Mouse (Mus musculus) lung, postnatal 36 days (tissue): ENCODE results near the gene Tab2.
"Not testable (repeated sequence)": the region's sequence is repeated elsewhere in the genome, so short reads cannot be mapped to it uniquely, and the experiment has no call there.

Experiments
- DNase-seq: peaks from one replicate; pipeline ENCODE4 v3.0.0; 2022; ENCODE audit warnings: mixed read lengths

Tab2 gene

GRCm38 (mm10) chr10:7883524-7883923, 72.5 kb downstream of the Tab2 start:
- DNase-seq, result peak; percentile 88

GRCm38 (mm10) chr10:7881971-7882370, 74.1 kb downstream of the Tab2 start:
- no peak for DNase-seq

GRCm38 (mm10) chr10:7880283-7880682, 75.7 kb downstream of the Tab2 start:
- DNase-seq, result not testable (repeated sequence)

GRCm38 (mm10) chr10:7874194-7874593, 81.8 kb downstream of the Tab2 start:
- DNase-seq, result no peak

GRCm38 (mm10) chr10:7871381-7872020, 84.5 kb downstream of the Tab2 start:
- no peak for DNase-seq

GRCm38 (mm10) chr10:7870571-7871315, 85.3 kb downstream of the Tab2 start:
- peak; percentile 38 for DNase-seq

- DNase-seq, result no peak
These were observed 86.3 kb downstream of the Tab2 start for GRCm38 (mm10) chr10:7869746-7870145.

GRCm38 (mm10) chr10:7867666-7868030, 88.4 kb downstream of the Tab2 start:
- DNase-seq, result no peak

GRCm38 (mm10) chr10:7866762-7867665, 89.0 kb downstream of the Tab2 start:
- DNase-seq, result no peak

- DNase-seq, result no peak
These were observed 91.2 kb downstream of the Tab2 start for GRCm38 (mm10) chr10:7864806-7865205.

- DNase-seq, result no peak
These were observed 91.8 kb downstream of the Tab2 start for GRCm38 (mm10) chr10:7864184-7864583.

GRCm38 (mm10) chr10:7863411-7863810, 92.6 kb downstream of the Tab2 start:
- DNase-seq, result no peak

GRCm38 (mm10) chr10:7861937-7862657, 93.9 kb downstream of the Tab2 start:
- no peak for DNase-seq

- no peak for DNase-seq
These were observed 94.6 kb downstream of the Tab2 start for GRCm38 (mm10) chr10:7861259-7861936.

GRCm38 (mm10) chr10:7860494-7860893, 95.5 kb downstream of the Tab2 start:
- DNase-seq, result no peak
